Mouse (Mus musculus) mouse trophoblast stem cell (cell line): ENCODE data around the gene Coro6.

Source experiments
- in situ Hi-C, 2 experiments: fragments of 300-500 bp; cut with MseI, MboI; formaldehyde crosslinking; loops; 2 replicates in 1 of 2; 3 replicates in 1 of 2; pipeline ENCODE4 v1.15.1; 2025

Coro6 gene

DNA sequence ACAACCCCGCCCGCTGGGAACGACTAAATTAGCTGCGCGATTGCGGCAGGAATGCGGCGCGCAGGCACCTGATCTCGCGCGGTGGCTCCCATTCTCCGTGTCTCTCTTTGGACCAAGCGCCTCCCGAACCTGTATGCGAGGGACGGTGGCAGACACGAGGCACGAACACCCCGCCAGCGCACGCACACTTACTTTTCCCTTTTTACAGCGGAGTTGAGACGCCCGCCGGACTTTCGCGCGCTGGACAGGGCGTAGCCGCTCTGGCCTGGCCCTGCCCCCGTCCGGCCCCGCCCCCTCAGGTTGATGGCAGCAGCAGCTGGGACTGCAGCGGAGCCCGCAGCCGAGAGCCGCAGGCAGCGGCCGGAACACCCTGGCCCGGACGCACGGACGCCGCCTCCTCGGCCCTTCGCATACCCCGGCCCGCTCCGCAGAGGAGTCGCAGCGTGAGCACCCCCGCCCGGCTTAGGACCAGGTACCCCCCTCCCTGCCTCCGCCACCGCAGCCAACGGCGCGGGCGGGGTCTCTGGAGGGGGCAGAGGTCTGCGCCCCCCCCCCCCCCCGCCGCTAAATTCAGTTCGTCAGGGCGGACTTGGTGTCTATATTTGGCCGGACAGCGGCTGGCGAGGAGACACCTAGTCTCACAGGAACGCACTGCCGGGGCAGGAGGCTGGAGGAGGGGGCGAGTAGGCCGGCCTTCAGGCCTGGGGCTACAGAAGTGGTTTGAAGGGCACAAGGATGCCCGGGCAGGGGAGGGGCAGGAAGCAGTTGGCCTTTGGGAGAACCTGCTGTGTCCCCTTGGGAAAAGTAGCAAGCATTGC is at the start of gene Coro6:
Gene Coro6, plus strand, starts transcription at position 129 of the 818 bp plus-strand sequence.
- in situ Hi-C loops, result no loop called here

DNA sequence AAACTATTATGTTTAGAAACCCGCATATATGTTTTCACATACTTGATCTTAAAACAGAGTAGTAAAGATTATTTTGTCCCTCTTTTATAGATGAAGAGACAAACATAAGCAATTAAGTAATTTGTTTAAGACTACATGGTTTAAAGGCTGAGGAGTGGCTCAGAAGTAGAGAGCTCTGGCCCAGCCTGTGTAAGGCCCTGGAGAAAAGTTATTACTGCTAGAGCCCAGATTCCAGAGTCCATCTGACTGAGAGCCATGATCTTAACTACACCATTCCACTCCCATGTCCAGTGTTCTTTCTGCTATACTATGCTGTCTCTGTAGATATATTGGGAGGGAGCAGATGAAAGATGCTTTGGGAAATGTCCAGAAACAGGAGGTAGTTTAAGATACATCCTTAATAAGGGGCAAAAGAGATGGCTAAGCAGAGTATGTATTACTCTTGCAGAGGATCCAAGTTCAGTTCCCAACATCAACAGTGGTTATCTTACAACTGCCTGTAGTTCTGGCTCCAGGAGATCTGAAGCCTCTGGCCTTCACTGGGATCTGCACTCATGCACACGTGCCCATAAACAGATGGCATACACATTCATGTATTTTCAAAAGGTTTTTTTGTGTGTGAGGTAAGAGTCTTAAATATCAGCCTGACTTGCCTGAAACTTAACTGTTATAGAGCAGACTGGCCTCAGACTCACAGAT is 47.9 kb upstream of the Coro6 start:
- in situ Hi-C loops, result no loop called here

DNA sequence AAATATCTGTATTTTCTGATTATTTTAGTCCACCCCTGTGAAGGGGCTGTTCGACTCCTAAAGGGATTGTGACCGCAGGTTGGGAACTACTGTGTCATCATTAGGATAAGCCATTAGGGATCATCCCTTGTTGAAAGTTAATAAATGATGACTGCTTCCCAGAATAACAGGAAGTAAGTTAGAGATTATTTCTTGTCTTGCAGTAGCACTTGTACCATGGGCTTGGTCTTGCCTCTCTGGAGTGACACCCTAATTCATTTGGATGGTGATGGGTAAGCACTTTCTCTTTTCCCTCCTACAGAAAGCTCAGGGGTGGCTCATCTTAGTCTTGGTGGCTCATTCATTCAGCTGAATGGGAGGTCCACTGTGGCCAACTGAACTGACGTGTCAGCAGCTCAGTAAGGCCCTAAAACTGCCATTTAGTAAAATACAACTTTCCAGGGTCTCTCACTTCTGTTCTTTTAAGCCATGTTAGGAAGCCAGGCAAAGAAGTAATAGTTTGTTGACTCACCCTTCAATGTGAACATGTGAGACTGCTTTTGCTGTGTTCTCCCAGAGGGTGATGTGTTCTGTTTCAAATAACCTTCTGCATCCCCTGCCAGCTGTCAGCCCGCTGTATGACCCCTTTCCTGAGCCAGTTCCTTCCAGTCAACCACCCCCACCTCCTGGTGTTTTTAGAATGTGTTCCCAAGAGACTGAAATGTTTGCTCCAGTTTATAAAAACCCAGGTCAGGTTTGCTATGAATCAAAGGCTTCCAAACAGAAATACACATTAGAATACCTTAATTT is 45.8 kb upstream of the Coro6 start:
- in situ Hi-C loops, result no loop called here

DNA sequence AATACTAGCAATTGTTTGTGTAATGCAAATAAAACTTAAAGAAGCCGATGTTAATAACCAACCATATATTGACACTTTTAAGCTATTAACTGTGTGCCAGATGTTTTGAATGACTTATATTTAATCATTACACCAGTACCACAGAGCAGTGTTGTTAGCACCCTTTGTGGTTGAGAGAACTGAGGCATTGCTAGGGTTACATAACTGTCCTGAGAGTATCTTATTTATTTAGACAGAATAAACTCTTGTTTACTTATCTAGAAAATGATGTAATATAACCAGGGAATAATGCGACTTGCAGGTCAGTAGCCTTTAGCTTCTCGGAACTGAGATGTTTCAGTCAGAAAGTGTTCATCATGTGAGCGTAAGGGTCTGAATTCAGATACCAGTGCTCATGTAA is 44.2 kb upstream of the Coro6 start:
- in situ Hi-C loops, result no loop called here

DNA sequence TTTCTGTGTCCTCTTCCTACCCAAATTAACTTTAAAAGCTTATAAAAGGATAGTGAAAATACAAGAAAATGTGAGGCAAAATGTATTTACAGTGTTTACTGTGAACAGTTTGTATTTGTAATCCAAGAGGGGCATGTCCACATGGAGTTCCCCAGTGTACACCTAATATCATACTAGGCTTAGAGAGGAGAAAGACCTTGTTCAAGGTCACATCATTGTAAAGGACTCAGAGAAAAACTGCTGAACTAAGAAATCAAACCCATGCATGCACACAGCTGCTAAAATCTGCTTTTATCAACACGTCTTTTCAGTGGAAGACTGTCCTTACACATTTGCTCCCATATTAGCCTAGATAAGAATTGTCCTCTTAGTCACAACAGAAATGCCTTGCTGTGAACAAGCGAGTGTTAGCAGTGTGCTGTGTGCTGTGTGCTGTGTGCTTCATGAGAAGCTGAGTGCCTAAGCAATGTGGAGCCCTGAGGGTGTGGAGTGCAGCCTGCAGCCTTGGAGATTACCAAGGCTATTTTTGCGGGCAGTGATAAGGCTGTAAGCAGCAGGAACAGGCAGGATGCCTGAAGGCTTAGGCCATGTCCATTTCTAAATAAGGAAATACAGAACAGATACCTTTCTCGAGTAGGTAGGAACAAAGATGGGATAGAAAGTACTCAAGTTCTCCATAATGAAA is 38.9 kb upstream of the Coro6 start:
- in situ Hi-C loops, result no loop called here

DNA sequence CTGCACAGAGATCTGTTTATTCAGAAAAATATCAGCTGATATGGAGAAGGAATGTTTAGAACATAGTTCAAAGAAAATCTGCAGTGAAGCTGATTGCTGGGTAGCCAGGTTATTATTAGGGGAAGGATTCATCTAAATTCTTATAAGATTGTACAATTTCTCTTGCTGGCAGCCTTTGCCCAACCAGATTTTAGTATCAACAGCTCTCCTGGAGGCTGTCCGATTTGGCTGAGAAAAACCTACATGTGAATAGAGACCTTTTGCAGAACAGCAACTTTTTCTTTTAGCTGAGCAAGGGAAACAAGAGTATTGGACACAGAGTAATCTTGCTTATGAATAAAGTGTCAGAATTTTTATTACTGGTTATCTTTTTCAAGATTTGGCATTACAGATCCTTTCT is 33.8 kb upstream of the Coro6 start:
- in situ Hi-C loops, result no loop called here

DNA sequence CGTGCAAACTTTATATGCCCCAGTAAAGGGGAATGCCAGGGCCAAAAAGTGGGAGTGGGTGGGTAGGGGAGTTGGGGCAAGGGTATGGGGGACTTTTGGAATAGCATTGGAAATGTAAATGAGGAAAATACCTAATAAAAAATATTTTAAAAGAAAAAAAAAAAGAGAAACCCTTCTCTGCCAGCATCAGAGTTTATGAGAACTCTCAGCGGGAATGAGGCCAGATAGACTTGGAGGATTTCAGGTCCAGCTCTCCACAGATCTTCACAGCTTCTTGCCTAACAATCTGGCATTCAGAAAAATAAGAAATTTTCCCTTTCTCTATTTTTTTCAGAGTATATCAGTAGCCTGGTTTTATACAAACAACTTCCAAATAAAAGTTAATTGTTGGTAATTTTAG is 25.2 kb upstream of the Coro6 start:
- in situ Hi-C loops, result no loop called here

DNA sequence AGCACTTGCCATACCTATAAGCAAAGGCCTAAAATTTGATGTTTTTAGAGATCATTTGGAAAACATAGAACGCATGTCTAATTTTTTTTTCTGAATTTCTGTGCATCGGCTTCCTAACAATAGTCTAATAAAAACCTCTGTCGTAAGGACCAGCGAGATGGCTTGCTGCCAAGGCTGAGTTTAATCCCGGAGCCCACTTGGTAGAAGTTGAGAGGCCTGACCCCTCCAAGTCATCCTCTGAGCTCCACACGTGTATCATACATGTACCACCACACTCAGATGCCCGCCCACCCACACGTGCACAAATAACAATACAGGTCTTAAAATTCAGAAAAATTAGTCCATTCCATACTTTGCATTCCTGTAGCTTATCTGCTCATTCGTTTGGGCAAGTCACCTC is 22.1 kb upstream of the Coro6 start:
- in situ Hi-C loops, result loop anchor here in 1 of 2 experiments (10.0 kb wide), 1 partner anchor 125 kb away; no protein-coding TSS in a partner anchor

DNA sequence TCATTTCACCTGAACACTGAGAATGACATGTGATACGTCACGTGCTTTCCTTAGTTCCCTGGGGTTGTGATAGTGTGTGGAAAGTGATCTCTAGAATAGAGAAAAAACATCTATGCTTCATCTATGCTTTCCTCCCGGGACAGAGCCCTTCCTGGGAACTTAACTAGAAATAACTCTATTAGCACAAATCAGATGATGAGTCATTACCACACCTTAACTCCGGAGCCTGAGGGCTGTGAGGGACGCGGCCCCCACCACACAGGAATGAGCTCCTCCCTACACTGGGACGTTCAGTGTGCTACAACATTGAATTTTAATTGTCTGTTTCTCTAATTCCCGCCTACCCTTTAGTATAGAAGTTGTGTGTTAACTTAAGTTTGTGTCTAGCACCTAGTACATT is 21.2 kb upstream of the Coro6 start:
- in situ Hi-C loops, result loop anchor here in 1 of 2 experiments (10.0 kb wide), 1 partner anchor 126 kb away; no protein-coding TSS in a partner anchor

DNA sequence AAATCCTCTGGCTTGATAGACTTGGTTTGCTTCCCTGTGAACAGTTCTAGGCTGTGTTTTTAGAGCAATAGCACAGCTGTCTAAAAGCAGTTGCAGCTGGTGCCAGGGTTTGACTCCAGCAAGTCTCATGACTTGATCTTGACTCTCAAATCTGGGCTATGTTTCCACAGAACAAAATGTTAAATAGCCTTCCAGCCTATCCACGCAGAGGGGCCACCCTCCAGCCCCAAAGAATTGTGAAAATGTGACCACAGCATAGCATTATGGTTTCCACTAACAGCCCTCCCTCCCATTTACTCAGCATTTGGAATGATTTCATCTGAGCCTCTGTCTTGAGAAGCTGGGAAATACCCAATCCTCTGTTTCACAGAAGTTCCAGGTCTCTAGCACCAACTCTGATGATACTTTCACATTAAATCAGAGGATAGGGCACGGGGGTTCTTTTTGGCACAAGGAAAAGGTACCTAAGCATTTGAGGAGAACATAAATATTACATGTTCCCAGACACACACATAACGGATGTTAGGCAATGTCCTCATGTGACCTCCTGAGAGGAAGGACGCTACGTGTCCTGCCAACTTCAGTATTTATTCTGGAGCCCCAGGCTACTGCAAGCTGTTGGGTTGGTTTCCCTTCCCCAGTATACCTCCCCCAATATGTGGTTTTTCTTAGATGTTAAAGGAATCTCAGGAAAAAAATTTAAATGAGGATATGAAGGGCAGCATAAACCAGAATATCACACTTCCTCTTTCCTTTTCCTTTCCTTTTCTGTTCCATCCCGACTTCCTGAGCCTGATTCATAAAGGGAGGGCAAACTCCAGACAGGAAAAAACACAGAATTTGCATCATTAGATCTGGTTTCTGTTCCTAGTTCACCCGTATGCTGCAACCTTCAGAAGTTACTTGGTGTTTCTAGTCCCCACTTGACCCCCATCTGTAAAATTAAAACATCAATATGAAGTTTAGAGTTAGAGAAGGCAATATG is 19.7 kb upstream of the Coro6 start:
- in situ Hi-C loops, result loop anchor here in 1 of 2 experiments (10.0 kb wide), 1 partner anchor 128 kb away; no protein-coding TSS in a partner anchor

DNA sequence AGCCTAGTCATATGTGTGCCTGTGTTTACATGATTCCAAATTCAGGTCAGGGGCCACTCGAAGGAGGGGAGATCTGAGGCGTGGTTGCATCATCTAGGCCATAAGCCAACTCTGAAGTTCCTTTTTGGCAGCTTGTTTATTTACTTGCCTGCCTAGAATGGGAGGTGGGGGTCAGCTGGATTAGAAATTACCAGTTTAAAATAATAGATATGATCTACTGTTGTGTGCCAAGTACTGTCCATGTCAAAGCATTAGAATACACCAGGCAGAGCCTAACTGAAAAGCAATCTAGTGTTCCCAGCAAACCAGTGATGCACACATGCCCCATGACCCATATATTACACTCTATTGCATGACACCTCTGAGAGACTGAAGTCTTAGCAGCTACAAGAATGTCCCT is 17.3 kb upstream of the Coro6 start:
- in situ Hi-C loops, result loop anchor here in 1 of 2 experiments (10.0 kb wide), 1 partner anchor 130 kb away; no protein-coding TSS in a partner anchor

DNA sequence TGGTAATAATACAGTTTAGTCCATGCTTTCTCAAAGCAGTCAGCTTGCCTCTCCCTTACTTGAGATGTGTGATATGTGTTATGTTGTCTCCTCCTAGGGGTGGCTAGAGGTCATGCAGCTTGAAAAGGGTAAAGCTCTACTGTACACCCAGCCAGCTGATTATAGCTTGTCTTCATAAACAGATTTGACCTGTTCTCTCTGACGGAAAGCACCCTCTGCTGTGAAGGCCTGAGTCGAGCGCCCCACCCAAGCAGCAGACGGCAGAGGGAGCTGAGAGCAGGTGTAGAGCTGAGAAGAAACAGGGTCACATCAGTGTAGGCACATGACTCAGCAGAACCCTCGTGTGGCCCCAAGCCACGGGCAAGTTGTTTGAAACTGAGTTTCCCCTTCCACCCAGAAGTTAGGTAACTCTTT is 15.6 kb upstream of the Coro6 start:
- in situ Hi-C loops, result loop anchor here in 1 of 2 experiments (10.0 kb wide), 1 partner anchor 132 kb away; no protein-coding TSS in a partner anchor

DNA sequence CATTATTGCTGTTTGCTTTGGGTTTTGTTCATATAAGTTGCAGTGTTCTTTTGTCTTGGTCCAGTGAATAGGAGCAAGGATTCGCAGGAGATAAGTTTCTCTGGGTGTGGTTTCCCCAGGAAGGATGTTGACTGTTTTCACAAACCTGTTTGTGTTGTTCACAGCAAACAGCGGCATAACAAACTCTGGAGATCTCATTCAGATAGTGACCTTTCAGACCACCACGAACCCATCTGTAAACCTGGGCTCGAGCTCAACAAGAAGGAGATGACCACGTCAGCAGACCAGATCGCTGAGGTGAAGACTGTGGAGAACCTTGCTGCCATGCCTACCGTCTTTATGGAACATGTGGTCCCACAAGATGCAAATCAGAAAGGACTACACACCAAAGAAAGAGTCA is 13.0 kb upstream of the Coro6 start:
- in situ Hi-C loops, result loop anchor here in 1 of 2 experiments (10.0 kb wide), 1 partner anchor 134 kb away; no protein-coding TSS in a partner anchor

DNA sequence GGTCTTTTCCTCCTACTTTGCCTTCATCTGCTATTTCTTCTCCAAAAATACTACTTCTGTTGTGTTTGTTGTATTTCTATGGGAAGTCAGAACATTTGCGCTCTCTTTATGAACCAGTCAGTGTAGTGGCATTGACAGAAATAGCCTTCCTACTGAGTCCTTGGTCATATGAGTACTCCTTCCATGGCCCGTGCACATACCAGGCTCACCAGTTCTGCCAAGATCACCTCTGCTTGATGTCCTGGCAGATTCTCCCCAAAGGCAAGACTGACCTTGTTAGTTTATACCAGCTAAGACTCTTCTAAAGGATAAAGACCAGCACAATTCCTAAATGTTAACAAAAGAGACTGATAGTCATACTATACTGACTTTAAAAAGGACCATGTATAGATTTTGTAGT is 10.5 kb upstream of the Coro6 start:
- in situ Hi-C loops, result no loop called here

DNA sequence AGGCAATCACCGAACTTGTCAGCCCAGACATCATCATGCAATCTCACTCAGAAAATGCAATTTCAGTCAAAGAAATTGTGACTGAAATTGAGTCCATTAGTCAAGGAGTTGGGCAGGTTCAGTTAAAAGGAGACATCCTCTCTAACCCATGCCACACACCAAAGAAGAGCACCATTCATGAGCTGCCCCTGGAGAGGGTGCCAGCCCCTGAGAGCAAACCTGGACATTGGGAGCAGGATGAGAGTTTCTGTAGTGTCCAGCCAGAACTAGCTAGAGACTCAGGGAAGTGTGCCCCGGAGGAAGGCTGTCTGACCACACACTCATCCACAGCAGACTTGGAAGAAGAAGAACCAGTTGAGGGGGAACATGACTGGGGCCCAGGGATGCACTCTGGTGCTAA is 8.8 kb upstream of the Coro6 start:
- in situ Hi-C loops, result no loop called here

DNA sequence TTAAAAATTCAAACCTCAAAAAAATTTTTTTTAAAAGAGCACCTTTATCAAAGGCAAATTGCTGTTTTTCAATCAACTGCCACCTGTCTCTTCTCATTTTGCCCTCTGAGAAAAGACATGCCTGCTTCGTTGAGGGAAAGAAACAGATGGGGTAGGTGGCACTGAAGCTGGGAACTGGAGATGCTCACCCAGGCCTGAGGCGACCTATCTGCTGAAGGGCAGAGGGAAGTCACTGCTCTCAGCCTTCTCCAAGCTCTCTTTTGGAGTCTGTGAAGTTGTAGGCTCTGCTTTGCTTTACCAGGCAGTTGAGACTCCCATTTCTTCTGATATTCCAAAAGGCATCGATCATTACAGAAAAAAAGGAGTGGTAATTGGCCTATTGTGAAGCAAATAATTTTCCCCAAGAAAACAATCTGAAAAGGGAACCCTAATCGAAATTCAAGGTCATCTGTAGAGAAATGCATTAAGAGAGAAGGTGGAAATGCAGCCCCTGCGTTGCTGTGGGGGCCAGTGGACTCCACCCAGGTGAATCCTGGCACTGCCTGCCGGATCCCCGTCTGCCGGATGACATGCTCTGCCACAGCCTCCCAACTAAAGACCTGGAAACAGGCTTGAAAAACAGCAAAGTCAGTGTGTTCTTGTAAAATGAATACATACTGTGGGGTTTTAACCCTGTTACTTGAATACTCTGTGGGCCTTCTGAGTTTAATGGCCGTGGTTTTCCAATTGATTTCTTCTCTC is 6.3 kb upstream of the Coro6 start:
- in situ Hi-C loops, result no loop called here

DNA sequence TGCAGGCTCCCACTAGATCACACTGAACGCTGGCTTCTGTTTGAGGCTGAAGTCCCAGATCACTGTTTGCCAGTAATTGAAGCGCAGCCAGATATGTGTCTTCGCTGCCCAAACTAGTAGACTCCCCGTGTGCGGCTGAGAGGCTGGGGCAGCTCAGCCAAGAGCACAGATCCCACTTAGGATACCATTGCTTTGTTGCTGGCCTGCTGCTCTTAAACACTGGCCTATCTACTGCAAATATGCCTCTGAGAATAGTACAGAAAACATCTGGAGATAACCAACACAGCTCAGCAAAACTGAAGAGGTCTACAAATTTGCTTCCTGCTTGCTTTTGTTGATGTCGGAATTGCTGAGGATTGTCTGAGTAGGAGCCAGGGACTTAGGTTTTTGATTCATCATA is 5.3 kb upstream of the Coro6 start:
- in situ Hi-C loops, result no loop called here

DNA sequence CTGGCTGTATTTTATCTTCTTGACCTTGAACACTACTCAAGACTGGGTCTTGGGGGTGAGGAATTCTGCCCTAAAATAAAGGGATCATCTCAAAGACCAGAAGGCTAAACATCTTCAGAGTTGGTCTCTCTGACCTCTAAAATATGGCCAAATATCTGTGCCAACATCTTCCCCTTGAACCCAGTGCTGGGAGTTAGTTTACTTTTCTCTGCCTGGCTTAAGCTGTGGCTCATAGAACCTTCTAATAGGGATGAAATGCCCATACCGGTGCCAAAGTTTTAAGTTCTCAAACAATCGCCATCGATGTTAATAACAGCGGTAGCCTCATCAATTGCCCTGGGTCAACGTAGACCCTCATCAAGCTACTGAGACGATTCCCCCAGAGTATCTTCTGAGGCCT is 355 bp upstream of the Coro6 start:
- in situ Hi-C loops, result no loop called here

DNA sequence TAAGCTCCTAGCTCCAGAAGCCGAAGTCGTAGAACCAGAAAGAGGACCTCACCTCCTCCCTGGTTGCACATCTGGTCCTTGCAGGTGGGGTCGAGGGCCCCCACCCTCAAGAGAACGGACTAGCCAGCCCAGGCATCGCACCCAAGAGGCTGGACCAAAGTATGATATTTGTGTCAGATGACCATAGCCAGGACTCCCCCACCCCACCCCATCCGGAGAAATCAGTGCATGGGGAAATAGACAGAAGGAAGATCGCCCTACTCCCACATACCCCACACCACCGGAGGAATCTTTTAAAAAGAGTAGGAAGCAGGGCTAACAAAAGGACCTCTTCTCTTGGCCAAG is 862 bp downstream of the Coro6 start:
- in situ Hi-C loops, result no loop called here
